Mouse (Mus musculus) right cerebral cortex, postnatal 25 days (tissue): Measurements from ENCODE around the gene Slc5a1.

Experiments
- DNase-seq: peaks from one replicate; pipeline ENCODE4 v3.0.0; 2022

Gene Slc5a1

DNA sequence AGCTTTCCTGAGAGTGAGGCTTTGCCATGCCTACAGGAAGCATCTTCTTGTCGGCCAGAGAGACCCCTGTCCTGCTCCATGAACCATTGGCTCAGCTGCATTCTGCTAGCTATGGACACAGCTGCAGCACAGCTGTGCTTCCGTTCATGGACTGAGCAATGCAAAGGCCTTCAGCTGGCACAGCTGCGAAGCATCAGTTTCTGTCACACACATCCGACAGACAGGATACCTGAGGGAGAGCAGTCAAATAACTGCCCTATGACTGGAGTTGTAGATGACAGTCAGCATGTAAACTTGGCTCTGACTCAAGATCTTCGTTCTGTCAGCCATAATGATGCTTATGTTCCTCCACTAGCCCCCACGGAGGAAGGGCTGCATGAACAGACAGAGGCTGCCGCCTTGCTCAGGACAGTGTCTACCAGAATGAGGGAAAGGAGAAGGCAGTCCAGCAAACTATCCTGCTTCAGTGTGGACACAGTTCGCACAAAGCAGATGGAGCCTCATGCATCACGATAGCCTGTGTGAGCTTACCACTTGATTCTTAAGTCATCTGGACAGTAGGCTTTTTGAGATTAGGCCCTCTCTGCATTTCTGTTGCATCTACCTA is 91.3 kb downstream of the Slc5a1 start:
- no peak for DNase-seq

DNA sequence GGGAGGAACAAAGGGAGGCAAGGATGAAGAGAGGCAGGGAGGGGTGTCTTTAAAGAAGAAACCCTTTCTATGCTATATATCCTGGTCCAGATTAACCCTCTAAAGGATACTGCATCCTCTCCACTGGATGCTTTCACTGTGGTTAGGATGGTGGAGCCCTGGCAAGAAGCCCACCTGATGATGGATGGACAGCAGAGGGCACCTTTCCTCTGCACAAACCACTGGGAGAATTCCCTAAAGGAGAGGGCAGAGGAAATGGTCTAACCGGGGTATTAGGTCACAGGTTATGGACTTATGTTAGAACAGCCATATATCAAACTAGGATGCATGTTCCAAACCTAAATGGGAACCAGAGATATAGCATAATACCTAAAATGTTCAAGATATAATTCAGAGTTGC is 96.1 kb downstream of the Slc5a1 start:
- no peak for DNase-seq

DNA sequence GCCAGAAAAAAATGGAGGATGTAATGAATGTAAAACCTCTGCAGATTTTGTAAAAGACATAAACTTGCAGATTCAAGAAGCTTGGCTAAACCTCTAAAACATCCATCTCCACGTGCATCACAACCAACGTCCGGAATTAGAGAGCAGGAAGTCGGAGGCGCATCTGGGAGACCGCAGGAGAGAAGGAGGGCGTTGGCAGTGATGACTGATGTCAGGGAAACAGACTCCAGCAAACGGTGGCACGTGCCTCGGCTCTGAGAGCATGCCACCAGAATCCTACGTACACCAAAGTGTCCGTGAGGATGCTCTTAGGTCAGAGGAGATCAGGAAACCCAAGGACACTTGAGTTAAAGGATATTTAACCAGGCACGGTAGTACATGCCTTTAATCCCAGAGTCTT is 97.7 kb downstream of the Slc5a1 start:
- DNase-seq = no peak

DNA sequence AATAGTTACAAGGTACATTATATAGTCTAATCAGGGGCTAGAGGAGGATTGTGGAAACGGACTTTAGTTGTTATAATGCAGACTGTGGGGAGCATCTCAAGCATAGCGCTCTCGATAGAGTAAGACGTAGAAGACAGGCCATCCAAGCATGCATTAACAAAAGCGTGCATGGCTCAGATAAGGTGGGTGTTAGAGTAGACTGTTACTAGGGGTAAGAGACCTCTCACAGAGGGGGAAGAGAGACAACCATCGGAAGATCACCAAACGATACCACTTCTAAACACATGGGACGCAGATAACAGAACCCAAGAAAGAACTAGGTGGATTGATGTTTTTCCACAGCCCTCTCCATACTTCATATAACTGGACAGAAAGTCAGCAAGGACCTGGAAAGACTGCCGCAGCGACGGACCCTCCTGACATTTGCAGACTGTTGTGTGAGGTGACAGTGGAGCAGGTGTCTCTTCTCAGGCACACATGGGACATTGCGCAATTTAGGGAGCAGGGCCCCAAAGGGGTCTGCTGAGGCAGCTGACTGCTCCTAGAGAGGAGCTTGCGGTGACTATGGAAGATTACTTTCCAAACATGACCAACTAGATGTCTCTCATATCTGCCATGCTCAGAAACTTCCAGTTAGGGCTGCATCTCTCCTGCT is 98.6 kb downstream of the Slc5a1 start:
- DNase-seq = no peak

DNA sequence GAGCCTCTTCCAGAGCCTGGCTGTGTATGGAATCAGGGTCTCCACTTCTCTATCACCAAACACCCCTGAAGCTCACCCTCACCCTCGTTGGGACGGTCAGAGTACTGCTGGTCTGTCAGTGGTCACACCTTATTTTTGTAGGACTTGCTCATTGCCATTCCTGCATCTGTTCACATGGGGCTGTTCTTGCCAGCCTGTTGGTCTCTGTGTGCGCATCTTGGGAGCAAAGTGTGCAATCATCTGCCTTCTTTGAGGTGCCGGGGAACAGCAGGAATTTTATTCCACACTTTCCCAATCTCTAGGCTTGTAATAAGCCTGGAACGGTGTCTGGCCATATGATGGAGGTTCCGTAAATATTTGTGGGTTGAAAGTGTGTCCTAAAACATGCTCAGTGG is 99.1 kb downstream of the Slc5a1 start:
- no peak for DNase-seq

DNA sequence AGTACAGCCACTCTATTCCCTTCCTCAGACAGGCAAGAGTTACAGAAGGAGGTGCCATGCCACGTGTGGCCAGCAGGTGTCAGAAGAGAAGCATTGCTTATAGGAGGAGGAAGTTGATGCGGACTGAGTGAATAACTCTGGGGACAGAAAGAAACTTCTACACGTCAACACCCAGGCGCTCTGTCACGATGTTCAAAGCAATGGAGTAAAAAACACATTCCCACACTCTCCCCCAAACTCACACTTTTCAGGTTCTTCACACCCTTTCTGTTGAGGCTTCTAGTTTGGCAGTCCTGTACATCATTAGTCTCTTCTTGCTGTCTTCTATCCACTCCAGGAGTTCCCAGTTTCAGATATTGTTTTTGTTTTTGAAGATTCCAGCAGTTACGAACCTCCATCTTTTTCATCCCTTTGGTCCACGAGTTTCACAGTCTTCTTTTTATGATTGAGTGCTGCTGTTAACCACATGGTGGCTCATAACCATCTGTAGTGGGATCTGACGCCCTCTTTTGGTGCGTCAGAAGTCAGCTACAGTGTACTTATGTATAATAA is 99.7 kb downstream of the Slc5a1 start:
- DNase-seq = peak; percentile 72

DNA sequence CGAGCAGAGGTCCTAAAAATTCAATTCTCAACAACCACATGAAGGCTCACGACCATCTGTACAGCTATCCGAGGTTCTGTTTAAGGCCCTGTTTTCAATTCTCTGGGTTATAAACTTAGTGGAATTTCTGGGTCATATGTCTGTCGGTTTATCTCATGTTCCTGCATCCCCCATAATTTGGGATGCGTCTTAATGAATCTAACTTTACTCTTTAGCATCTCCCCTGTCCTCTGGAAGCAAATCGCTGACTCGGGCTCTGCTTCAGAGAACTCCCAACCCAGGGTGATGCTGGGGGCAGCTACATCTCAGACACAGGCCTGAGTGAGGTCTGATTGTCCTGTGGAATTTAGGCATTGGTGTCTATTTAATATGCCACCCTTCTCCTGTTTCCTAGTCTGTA is 100.3 kb downstream of the Slc5a1 start:
- no peak for DNase-seq

DNA sequence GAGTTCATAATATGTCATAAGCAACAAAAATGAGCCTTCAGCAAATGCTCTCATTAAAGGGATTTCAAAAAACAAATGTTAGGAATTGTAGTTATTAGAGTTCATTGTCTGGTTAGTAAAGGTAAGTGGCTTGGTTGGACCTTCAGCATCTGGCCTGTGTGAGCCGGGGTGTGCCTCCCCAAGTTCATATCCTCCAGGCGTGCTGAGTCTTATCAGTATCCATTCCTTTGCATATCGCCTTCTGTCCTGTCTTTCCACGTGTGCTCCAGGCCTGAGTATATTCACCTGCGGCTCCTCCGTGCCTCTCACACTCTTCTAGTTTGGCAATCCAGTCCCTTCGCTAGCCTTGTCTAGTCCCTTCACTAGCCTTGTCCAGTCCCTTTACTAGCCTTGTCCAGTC is 102.3 kb downstream of the Slc5a1 start:
- no peak for DNase-seq

DNA sequence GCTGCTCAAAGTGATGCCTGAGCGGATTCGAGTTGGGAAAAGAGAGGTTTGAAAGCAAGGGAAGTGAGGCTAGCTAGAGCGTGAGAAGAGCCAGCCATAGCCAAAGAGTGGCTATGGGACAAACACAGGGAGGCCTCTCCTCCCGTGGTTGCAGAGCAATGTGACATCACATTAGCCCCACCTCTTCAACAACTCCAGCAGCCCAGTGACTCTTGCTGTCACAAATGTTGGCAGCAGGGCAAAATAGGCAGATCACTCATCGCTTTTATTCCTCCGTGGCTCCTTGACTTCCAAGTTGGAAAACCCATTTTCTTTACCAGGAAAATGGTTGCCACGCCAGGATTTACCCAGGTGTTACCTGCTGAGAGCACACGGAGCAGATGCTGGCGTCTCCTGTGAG is 103.1 kb downstream of the Slc5a1 start:
- DNase-seq = no peak

DNA sequence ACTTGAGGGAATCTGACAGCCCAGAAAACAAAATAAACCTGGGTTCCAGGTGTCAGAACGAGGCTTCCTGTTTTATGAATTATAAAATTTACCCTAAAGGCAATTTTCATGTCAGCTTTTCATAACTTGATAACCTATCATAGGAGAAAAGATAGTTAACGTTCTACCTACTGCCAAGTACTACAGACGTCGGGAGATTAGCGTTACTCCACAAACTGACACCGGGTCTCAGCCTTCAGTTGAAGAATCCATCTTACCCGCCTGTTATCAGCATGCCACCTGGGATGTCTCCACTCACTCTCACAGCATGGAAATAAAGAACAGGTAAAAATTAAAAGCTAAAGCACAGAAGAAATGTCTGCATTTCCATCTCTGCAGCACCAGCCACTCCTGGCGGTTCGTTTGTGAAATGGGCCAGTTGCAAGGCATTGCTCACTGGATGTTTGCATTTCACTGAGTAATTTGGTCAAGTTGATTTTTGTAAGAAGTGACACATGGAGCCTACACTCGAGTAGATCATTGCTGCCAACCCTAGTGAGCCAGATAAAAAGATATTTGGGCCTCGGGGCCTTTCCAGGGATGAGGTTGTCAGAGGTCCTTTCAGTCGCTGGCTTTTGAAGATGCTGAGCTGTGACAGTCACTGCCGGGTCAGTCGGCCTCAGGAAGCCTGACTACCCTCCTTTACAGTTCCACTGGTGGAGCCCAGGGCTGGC is 104.7 kb downstream of the Slc5a1 start:
- no peak for DNase-seq

DNA sequence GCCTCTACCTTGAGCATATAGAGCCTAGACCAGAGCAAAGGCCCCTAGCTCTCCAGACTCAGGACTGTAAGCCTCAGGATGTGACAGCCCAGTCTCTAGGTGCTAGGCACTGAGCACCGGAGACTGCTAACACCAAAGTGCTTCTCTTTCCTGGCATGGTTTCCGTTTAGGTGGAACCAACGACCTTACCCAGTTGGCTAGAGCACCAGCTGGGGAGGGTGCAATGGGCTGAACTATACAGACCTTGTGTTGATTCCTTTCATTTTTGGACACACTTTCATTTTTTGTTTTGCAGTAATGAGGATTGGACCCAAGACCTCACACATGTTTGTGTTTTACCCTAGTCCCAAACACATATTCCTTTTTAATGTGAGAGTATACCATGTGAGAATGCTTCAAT is 106.5 kb downstream of the Slc5a1 start:
- no peak for DNase-seq

DNA sequence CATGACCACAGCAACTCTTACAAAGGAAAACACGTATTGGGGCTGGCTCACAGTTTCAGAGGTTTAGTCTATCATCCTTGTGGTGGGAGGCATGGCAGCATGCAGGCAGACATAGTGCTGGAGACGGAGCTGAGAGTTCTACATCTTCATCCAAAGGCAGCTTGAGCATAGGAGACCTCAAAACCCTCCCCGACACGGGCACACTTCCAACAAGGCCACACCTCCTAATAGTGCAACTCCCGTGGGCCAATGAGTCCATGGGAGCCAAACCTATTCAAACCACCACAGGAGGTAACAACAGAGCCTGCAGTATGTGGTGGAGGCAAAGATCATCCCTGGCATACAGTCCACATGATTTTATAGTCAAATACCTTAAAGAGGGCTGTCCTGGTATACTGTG is 107.2 kb downstream of the Slc5a1 start:
- no peak for DNase-seq
